Mouse (Mus musculus) liver, postnatal 0 days (tissue): ENCODE measurements around the gene Lama5.

Source experiments
- CTCF ChIP-seq: sonication (generic); IDR thresholded peaks from 2 replicates; pipeline ENCODE4 v1.5.1; 2016; ENCODE audit warnings: antibody characterized with exemption, low read depth
- EP300 ChIP-seq: IDR thresholded peaks from 2 replicates; pipeline ENCODE4 v1.6.1; 2016; ENCODE audit warnings: antibody characterized with exemption, low read depth, mild to moderate bottlenecking

DNA sequence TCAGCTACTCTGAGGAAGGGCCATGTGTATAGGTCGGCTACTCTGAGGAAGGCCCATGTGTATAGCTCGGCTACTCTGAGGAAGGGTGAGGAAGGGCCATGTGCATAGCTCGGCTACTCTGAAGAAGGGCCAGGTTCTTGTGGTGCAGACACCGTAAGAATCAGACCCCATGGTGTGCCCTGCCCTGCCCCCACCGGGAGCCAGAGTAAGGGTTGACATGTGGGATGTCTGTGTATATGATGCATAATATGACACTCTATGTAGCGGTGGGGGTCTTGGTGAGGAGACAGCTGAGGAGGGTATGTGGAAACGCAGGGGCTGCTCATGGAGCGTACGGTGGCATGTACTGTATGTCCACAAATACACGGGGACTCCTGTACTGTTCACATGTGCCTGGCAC is 43.7 kb upstream of the Lama5 start:
- TF ChIP-seq CTCF (no peak), EP300 (no peak)
